Mouse (Mus musculus) kidney, adult 2 months (tissue): Measurements from ENCODE around the gene Zfp385b.

Experiments
- CTCF ChIP-seq: fragments of 200-500 bp; conservative IDR thresholded peaks from 2 replicates; pipeline ENCODE4 v1.5.1; 2011; ENCODE audit warnings: low read depth, mild to moderate bottlenecking, control low read depth, low read length, moderate library complexity, mixed read lengths; ENCODE audit not compliant: insufficient read depth, insufficient read length
- POLR2A ChIP-seq: fragments of 200-500 bp; IDR thresholded peaks from one replicate; pipeline ENCODE4 v1.6.1; 2011; ENCODE audit warnings: low read depth, low read length, control low read depth

DNA sequence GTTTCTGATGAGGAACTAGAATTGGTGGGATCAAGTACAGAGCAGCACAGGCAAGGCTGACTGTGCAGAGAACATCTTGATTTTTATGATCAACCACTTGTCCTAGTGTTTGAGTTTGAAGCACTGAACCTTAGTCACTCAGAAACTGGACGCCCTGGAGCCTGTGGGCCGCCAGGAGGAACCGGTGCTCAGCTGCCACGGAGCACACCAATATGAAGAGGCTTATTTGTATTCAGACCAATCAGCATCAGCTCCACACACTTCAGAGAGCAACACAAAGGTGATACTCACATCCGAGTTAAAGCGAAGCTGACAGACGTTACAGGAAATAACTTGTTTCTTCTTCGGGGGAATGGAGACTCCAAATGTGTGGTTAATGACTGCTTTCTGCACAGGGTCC is 343.0 kb downstream of the Zfp385b start:
- TF ChIP-seq CTCF (no peak), POLR2A (no peak)
